Mouse (Mus musculus): Measurements from ENCODE around the gene Car7. TPM values are rescaled to one million over a fixed set of nuclear protein-coding genes. Genes with fewer than 3 reads are reported as not detected.

Gene Car7
- 3.5 and 4.6 TPM in 2 replicates for polyA plus RNA-seq (2015; fragmentation: Nextera tagmentation; extraction: Ambion mirVana)

DNA sequence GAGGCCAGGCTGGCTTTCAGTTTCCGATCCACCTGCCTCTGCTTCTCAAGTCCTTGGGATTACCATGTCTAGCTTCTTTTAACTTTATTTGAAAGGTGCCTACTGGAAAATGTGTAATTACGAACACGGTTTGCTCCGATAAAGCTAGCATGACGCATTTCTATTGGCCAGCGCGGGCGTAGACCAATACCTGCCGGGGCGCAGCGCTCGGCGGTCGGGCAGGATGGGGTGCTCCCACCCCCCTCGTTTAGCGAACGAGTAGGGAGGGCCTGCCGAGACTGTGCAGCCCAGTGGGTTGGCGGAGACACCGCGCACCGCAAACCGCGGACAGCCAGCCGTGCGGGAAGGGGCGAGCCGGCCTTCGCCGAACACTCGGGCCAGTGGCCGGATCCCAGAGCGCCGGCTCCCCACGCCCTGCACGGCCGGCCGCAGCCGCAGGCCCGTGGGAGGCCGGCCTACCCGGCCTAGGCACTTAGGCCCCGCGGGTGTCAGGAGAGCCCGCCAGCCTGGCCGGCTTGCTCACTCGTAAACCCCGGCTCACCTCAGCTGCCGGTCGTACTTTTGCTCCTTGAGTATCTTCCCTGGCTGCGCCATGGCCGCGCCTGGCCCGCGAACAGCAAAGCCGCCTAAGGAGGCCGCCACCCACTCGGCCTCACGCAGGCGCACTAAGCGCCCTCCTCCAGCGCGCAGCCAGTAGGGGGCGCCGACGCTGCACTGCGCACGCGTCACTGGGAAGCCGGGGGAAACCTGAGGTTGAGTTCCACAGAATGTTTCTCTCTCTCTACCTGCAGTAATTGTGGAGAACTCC is at the start of gene Car7, which contains the start of gene Nae1:
TSS of gene Car7 (plus strand) at position 719 of the 808 bp plus-strand sequence.
TSS of gene Nae1 (minus strand) at position 667 of the 808 bp plus-strand sequence.
- Histone ChIP-seq H3K27me3 (ENCODE audit: control insufficient read depth, insufficient read depth, low read depth, low read length) (peaks cover 6% of the 10 kb centered on the region), H3K9me3 (replicated peaks; ENCODE audit: control insufficient read depth, low read length, poor library complexity, severe bottlenecking) (no peaks in the 10 kb centered on the region), H3K27ac (ENCODE audit: low read length) (peak within 1 kb of the TSS; percentile 92), H3K9ac (ENCODE audit: low read depth, low read length) (peak within 1 kb of the TSS; percentile 96), H3K4me1 (ENCODE audit: control insufficient read depth, insufficient read depth, low read length) (peaks cover 16% of the 10 kb centered on the region), H3K4me3 (ENCODE audit: low read depth, low read length) (peak within 1 kb of the TSS; percentile 96), H3K4me2 (ENCODE audit: low read length) (peak within 1 kb of the TSS; percentile 63), H3K36me3 (ENCODE audit: control insufficient read depth, insufficient read depth, low read length) (0 out of 2 replicates have a peak, but pooled peaks cover 8% of the 10 kb centered on the region)
- ATAC-seq, result peak; percentile 97
- WGBS, result under 1% methylated on average over 65 of the region's 70 CpGs

DNA sequence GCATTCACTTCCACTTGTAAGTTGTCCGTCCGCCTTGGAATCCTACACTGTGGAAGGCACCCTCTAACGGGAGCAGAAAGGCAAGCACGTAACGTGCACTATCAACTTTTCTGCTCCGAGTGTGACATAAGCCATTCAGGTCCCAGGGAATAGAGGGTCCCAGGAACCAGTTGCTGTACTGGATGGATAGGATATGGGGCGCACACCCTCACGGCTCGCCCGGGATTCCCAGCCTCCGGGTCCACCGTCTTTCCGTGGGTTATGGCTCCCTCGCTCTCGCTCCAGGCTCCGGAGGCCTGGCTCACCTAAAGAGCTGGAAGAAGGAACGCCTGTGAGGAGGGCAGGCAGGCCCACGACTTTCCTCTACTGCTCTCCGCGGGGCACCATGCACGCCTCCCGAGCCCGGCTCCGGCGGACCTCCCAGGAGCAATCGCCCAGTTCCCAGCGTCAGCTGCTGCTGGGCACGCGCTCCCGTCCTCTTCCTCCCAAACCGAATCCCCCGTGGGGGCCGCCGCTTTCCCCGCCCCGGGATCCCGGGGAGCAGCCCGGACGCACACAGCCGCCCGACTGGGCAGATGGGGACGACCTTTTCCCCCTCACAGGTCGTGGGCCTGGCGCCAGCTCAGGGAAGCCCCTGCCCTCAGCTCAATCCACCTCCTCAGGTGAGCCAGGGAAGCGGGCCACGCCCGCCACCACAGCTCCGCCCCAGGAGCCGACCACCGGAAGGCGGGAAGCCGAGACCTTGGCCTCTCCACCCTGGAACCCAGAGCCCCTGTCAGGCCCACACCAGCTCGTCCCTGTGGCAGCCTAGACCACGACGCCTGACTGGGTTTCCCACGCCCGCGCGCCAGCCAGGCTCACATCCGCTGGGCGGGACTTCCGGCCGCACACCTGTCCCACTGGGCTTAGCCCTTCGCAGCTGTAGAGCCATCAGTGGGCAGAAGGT is 25.2 kb upstream of the Car7 start, which contains the start of gene Terb1:
TSS of gene Terb1 (minus strand) at position 850 of the 946 bp plus-strand sequence.
- Histone ChIP-seq H3K4me3 (ENCODE audit: low read depth, low read length) (peak within 1 kb of the TSS; percentile 73), H3K27me3 (ENCODE audit: control insufficient read depth, insufficient read depth, low read depth, low read length) (no peaks in the 10 kb centered on the region), H3K27ac (ENCODE audit: low read length) (peak within 1 kb of the TSS; percentile 47; the same call in 1 of the 2 replicates), H3K36me3 (ENCODE audit: control insufficient read depth, insufficient read depth, low read length) (peaks cover 12% of the 10 kb centered on the region), H3K9ac (ENCODE audit: low read depth, low read length) (peak within 1 kb of the TSS; percentile 86), H3K9me3 (replicated peaks; ENCODE audit: control insufficient read depth, low read length, poor library complexity, severe bottlenecking) (no peaks in the 10 kb centered on the region), H3K4me1 (ENCODE audit: control insufficient read depth, insufficient read depth, low read length) (no peaks in the 10 kb centered on the region), H3K4me2 (ENCODE audit: low read length) (peak within 1 kb of the TSS; percentile 100)
- ATAC-seq, result peak; percentile 93
- WGBS, result 2% methylated on average over 63 of the region's 64 CpGs

DNA sequence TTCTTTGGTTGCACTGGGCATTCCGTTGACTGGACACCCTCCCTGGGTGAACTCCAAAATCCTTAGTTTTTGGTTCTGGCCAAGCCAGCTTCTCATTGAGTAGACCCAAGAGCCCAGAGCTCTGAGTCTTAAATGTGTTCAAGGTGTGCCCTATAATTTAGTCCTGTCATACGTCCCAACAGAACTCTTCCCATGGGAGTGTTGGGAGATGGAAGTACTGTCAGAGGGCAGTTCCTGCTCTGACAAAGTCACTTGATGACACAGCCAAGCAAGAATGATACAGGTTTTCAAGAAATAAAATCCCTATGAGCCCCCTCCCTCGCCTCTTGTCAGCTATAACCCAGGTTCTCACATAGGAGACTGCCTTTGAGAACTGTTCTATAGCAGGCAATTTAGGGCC is 24.4 kb upstream of the Car7 start:
- Histone ChIP-seq H3K4me2 (ENCODE audit: low read length) (peak overlapping the region; percentile 100), H3K4me3 (ENCODE audit: low read depth, low read length) (peak overlapping the region; percentile 73), H3K9ac (ENCODE audit: low read depth, low read length) (no peak overlapping the region; the same call in 1 of the 2 replicates), H3K27ac (ENCODE audit: low read length) (no peak overlapping the region), H3K9me3 (replicated peaks; ENCODE audit: control insufficient read depth, low read length, poor library complexity, severe bottlenecking) (no peaks in the 10 kb centered on the region), H3K27me3 (ENCODE audit: control insufficient read depth, insufficient read depth, low read depth, low read length) (no peaks in the 10 kb centered on the region), H3K36me3 (ENCODE audit: control insufficient read depth, insufficient read depth, low read length) (peaks cover 12% of the 10 kb centered on the region), H3K4me1 (ENCODE audit: control insufficient read depth, insufficient read depth, low read length) (no peaks in the 10 kb centered on the region)
- no peak; the same call in 1 of the 2 replicates for ATAC-seq
- WGBS, result 77% methylated on average over 3 of the region's 3 CpGs

DNA sequence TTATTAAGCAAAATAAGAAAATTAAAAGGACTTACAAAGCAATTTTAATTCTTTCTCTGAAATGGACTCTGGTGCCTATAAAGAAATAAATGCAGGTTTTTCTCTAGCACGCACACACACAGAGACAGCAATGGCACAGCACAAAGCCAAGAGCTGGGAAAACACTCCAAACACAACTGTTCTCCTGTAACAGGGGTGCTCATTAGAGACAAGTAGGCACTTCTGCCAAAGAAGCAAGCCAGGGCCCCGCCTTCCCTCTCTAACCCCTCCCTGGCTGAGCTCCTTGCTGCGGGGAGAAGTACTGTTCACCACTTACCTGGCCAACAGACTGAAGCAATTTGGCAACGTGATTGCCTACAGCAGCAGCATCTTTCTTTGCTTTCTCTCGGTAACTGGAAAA is 16.6 kb upstream of the Car7 start:
- no peak overlapping the region for H3K4me3 ChIP-seq (ENCODE audit: low read depth, low read length)
- no peak overlapping the region for H3K4me2 ChIP-seq (ENCODE audit: low read length)
- WGBS, result 83% methylated on average over 5 of the region's 5 CpGs
- no peak overlapping the region for H3K9ac ChIP-seq (ENCODE audit: low read depth, low read length)
- no peak overlapping the region for H3K27ac ChIP-seq (ENCODE audit: low read length)
- no peaks in the 10 kb centered on the region for H3K27me3 ChIP-seq (ENCODE audit: control insufficient read depth, insufficient read depth, low read depth, low read length)
- H3K4me1 ChIP-seq (ENCODE audit: control insufficient read depth, insufficient read depth, low read length), result no peaks in the 10 kb centered on the region
- peaks cover 18% of the 10 kb centered on the region for H3K36me3 ChIP-seq (ENCODE audit: control insufficient read depth, insufficient read depth, low read length)
- ATAC-seq, result no peak; the same call in 1 of the 2 replicates
- H3K9me3 ChIP-seq (replicated peaks; ENCODE audit: control insufficient read depth, low read length, poor library complexity, severe bottlenecking), result no peaks in the 10 kb centered on the region

DNA sequence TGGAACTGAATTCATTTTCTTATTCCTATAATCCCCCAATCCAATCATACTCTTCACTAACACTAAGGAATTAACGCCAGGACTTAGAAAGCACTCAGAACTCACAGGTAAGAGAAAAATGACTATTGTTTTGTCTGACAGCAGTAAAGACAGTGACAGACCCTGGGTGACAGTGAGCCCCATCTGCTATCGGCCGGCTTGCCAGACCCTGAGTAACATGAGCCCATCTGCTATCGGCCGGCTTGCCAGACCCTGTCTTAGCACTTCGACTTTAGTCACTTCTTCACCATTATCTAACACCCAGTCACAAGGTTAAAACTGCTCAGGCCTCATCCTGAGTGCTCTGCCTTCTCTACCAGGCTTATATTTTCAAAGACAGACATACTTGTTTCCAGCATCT is 4.8 kb upstream of the Car7 start:
- 90% methylated on average over 6 of the region's 6 CpGs for WGBS
- Histone ChIP-seq H3K4me1 (ENCODE audit: control insufficient read depth, insufficient read depth, low read length) (peaks cover 16% of the 10 kb centered on the region), H3K27ac (ENCODE audit: low read length) (no peak overlapping the region)

DNA sequence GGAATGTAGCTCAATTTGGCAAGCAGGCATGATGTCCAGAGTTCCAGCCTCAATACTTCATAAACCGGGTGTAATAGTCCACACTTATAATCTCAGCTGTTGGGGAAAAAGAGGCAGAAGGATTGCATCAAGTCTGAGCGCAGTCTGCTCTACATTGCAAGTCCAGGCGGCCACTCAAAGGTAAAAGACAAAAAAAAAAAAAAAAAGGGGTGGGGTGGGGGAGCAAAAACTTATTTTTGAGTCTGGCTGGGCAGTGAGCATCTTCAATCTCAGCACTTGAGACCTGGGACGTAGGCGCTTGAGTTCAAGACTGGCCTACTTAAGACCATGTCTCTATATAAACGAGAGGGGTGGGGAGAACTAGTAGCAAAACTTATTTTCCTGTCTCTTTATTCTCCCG is 938 bp upstream of the Car7 start:
- Histone ChIP-seq H3K27me3 (ENCODE audit: control insufficient read depth, insufficient read depth, low read depth, low read length) (peaks cover under 1% of the 10 kb centered on the region; the same call in 1 of the 2 replicates), H3K9ac (ENCODE audit: low read depth, low read length) (peak overlapping the region; percentile 96), H3K4me2 (ENCODE audit: low read length) (peak overlapping the region; percentile 63), H3K4me3 (ENCODE audit: low read depth, low read length) (peak overlapping the region; percentile 96), H3K9me3 (replicated peaks; ENCODE audit: control insufficient read depth, low read length, poor library complexity, severe bottlenecking) (no peaks in the 10 kb centered on the region), H3K36me3 (ENCODE audit: control insufficient read depth, insufficient read depth, low read length) (0 out of 2 replicates have a peak, but pooled peaks cover 8% of the 10 kb centered on the region), H3K4me1 (ENCODE audit: control insufficient read depth, insufficient read depth, low read length) (peaks cover 16% of the 10 kb centered on the region), H3K27ac (ENCODE audit: low read length) (no peak overlapping the region)
- WGBS, result 17% methylated on average over 7 of the region's 7 CpGs
- no peak for ATAC-seq

More for the DNA sequence above, 4.8 kb upstream of the Car7 start:
- no peak for ATAC-seq
- H3K4me2 ChIP-seq (ENCODE audit: low read length), result no peak overlapping the region
- peaks cover 13% of the 10 kb centered on the region; the same call in 1 of the 2 replicates for H3K36me3 ChIP-seq (ENCODE audit: control insufficient read depth, insufficient read depth, low read length)
- no peak overlapping the region for H3K9ac ChIP-seq (ENCODE audit: low read depth, low read length)
- H3K9me3 ChIP-seq (replicated peaks; ENCODE audit: control insufficient read depth, low read length, poor library complexity, severe bottlenecking), result no peaks in the 10 kb centered on the region
- H3K27me3 ChIP-seq (ENCODE audit: control insufficient read depth, insufficient read depth, low read depth, low read length), result no peaks in the 10 kb centered on the region
- no peak overlapping the region for H3K4me3 ChIP-seq (ENCODE audit: low read depth, low read length)

DNA sequence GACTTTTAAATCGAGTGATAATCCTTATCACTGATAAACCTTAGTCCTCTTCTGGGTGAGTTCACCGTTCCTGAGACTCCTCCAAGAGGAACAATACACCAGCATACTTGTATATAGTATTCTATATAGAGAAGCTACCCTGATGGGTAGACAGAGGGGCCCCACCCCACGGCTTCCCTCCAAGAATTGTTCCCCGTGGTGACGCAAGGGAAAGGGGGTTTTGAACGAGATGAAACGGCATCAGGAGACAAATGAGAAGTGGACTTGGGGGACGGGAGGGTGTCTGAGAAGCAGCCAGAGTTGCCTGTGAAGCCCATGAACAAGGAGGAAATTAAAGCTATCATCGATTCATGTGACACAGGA is 271 bp downstream of the Car7 start:
- peaks cover 16% of the 10 kb centered on the region for H3K4me1 ChIP-seq (ENCODE audit: control insufficient read depth, insufficient read depth, low read length)
- H3K9ac ChIP-seq (ENCODE audit: low read depth, low read length), result peak overlapping the region; percentile 96; the same call in 1 of the 2 replicates
- 0 out of 2 replicates have a peak, but pooled peaks cover 5% of the 10 kb centered on the region for H3K36me3 ChIP-seq (ENCODE audit: control insufficient read depth, insufficient read depth, low read length)
- peak; percentile 80 for ATAC-seq
- peak overlapping the region; percentile 96 for H3K4me3 ChIP-seq (ENCODE audit: low read depth, low read length)
- H3K4me2 ChIP-seq (ENCODE audit: low read length), result peak overlapping the region; percentile 63
- WGBS, result 11% methylated on average over 9 of the region's 9 CpGs
- peaks cover 8% of the 10 kb centered on the region for H3K27me3 ChIP-seq (ENCODE audit: control insufficient read depth, insufficient read depth, low read depth, low read length)
- no peaks in the 10 kb centered on the region for H3K9me3 ChIP-seq (replicated peaks; ENCODE audit: control insufficient read depth, low read length, poor library complexity, severe bottlenecking)
- H3K27ac ChIP-seq (ENCODE audit: low read length), result peak overlapping the region; percentile 4; the same call in 1 of the 2 replicates

DNA sequence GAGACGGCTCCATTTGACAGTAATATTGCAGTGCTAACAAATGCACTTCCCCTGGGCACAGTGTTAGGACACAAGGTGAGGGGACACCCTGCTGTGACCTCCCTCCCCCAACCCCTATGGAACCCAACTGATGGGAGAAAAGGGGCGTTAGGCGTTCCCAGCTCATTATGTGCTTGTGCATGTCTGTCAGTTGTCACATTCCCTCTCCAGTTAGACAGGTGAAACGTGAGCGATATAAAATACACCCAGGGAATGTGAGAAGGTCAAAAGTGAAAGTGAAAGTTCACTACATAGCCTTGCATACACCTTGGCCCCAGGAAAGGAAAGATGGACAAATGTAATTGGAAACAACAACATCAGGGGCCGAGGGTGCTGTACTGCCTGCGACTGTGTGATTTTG is 889 bp downstream of the Car7 start:
- peak overlapping the region; percentile 63 for H3K4me2 ChIP-seq (ENCODE audit: low read length)
- WGBS, result 51% methylated on average over 7 of the region's 7 CpGs
- ATAC-seq, result no peak
- H3K27me3 ChIP-seq (ENCODE audit: control insufficient read depth, insufficient read depth, low read depth, low read length), result peaks cover 10% of the 10 kb centered on the region
- H3K9ac ChIP-seq (ENCODE audit: low read depth, low read length), result no peak overlapping the region
- no peak overlapping the region for H3K4me3 ChIP-seq (ENCODE audit: low read depth, low read length)
- no peaks in the 10 kb centered on the region for H3K9me3 ChIP-seq (replicated peaks; ENCODE audit: control insufficient read depth, low read length, poor library complexity, severe bottlenecking)
- H3K36me3 ChIP-seq (ENCODE audit: control insufficient read depth, insufficient read depth, low read length), result 0 out of 2 replicates have a peak, but pooled peaks cover 3% of the 10 kb centered on the region
- H3K4me1 ChIP-seq (ENCODE audit: control insufficient read depth, insufficient read depth, low read length), result peaks cover 16% of the 10 kb centered on the region
- no peak overlapping the region for H3K27ac ChIP-seq (ENCODE audit: low read length)

Data from midbrain, embryonic 16.5 days (tissue).